Mouse (Mus musculus) cerebellum, adult (tissue): ENCODE results near the gene Dmkn.
"Not testable (repeated sequence)": the region's sequence is repeated elsewhere in the genome, so short reads cannot be mapped to it uniquely, and the experiment has no call there.

ENCODE experiments used
- ATAC-seq: cut with Nextera tagmentation; 2 replicates; pipeline ENCODE4 v1.9.2; 2017; ENCODE audit warnings: mild to moderate bottlenecking, moderate library complexity, mixed read lengths; ENCODE audit not compliant: insufficient number of reproducible peaks, low FRiP score, low TSS enrichment

Dmkn gene

DNA sequence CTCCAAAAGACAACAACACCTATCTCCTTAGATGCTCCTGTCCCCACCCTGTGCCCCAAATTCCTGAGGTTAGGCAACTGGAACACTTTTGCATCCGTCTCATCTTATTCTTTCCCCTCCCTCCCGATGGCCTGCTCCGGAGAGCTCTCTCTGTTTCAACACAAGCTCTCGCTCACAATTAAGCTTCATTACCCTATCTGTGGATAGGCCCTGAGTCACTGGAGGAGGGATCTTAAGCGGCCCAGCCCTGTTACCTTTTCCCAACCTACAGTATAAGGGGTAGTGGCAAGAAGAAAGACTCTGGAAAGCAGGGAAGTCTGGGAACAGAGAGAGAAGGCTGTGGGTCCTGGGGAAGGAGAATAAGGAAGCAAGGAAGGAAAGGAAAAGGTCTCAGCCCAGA, at the start of gene Dmkn:
Gene Dmkn, plus strand, starts transcription at position 301 of the 400 bp plus-strand sequence.
- no peak for ATAC-seq

DNA sequence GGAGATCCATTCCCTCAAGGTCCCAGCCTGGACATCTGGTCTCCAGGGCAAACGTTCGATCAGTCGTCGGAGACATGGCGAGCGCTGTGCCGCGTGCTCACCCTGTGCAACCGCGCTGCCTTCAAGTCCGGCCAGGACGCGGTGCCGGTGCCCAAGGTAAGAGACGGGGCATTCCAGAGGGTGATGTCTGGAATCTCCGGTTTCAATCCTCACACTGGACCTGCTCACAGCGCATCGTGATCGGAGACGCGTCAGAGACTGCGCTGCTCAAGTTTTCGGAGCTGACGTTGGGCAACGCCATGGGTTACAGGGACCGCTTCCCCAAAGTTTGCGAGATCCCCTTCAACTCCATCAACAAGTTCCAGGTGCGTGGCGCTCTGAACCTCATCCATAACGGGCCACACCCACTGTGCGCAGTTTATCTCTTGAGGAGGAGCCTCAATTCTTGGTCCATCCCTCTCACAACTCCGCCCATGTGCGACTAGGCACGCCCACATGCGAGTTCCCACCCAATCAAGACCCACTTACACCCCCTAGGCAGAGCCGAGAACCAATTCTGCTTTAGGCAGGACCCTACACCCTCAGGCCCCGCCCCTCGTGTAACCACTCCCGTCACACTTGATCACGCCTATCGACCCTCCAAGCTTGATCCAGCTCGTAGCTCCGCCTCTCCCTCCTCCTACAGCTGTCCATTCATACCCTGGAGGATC, 46.4 kb upstream of the Dmkn start:
- ATAC-seq = no peak

DNA sequence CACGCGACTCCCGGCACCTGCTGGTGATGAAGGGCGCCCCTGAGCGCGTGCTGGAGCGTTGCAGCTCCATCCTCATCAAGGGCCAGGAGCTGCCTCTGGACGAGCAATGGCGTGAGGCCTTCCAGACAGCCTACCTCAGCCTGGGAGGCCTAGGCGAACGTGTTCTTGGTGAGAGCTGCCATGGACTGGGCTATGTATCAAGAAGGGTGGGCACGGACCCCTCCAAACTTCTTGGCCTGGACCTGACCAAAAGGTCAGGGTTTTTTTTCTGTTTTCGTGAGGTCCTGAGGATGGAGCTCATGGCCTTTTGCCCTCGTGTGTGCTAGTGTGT, 45.9 kb upstream of the Dmkn start:
- no peak for ATAC-seq

DNA sequence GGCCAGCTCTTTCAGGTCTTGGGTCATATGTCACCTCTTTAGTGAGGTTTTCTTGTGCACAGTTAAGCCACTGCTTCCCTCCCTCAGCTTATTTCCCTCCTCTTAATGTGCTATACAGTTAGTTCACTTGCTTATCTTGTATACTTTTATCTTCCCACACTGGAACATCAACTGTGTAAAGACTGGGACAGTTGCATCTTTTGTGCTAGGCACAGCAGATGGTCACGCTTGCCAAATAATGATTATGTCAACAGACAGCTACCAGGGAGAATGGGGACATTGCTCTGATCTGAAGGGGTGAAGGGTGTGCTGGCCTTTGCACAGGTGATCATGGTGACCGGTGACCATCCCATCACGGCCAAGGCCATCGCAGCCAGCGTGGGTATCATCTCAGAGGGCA, 43.9 kb upstream of the Dmkn start:
- no peak for ATAC-seq

DNA sequence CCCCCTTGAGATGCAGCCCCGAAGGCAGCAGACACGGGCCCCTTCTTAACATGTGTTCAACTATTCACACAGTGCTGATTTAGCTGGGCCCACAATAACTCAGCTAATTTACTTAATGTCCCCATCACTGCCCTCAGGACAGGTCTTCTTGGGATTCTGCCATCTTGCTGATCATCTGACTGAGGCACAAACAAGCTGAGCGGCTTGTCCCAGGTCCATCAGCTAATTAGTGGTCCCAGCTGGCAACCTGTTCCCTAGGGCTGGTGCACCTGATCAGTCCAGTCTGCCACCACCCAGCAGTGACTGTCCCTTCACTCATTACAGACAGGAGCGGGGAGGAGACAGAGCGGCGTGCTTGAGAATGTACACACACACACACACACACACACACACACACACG, 42.3 kb upstream of the Dmkn start:
- ATAC-seq = no peak

DNA sequence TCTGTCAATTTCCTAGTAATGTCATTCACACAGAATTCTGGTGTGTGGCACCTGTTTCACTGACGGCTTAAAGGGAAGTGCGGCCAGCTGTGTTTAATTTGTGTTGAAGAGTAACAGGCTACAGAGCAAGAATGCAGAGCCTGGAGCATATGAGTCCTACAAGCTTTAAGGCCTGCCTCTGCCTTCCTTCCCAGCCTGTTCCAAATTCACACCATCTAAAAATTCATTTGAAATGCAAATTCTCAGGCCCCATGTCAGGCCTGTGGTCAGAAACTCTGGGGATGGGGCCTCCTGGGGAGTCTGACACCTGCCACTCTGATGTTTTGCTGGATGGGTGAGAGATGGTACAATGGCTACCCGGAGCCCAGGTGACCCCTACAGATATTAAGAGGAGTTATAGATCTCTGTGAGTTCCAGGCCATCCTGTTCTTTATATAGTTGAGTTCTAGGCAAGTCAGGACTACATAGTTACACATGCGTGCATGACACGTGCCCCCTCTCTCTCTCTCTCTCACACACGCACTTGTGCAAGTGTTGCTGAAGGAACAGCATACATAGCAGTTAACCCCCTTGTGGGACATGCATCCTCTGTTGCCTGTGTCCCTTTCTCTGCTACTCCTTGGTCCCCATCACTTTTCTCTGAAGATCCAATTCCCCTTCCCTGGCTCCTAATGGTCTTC, 40.1 kb upstream of the Dmkn start:
- no peak for ATAC-seq

DNA sequence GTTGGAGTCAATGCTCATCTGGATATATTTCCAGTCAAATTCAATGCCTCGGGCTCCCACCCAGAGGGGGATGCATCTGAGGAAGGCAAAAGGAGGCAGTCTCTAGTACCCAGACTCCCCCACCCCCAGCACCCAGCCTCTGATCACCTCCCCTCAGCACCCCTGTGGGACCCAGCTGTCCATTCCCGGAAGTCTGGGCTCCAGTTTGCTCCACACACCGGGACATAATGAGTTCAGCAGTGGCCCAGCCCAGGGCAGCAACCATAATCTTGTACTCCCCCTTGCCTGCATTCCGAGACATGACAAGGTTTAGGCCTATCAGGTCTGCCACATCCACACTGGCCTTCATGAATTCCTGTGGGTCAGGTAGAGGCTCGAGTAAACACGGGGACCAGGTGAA, 35.3 kb upstream of the Dmkn start:
- ATAC-seq = no peak

DNA sequence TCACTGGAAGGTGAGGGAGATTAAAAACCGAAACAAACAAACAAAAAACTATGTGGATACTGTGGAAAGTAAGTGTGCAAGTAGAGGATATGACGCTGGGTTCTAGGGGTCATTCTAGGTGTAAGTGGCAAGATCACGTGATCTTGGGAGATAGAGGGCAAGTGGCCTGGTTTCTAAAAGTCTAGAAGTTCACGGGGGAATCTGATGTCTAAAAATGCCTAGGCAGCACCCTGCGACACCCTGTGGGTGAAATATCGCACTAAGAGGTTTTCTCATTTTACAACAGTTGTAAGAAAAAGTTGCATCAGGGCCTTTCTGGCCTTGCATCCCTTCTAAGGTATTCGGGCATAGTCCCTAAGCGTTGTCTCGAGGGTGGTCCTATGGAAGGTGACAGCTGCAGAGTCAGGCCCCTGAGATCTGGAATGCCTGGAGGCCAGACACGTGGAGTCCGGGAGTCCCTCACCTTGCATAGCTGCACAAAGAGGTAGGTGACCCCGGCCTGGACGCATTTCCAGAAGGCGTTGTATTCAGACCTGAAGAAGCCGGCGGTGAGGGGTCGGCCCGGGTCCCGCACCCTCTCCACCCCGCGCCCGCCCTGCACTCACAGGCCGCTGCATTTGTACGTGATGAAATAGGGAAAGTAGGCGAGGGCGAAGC, 34.7 kb upstream of the Dmkn start:
- ATAC-seq = peak; percentile 34; the same call in 1 of the 2 replicates

DNA sequence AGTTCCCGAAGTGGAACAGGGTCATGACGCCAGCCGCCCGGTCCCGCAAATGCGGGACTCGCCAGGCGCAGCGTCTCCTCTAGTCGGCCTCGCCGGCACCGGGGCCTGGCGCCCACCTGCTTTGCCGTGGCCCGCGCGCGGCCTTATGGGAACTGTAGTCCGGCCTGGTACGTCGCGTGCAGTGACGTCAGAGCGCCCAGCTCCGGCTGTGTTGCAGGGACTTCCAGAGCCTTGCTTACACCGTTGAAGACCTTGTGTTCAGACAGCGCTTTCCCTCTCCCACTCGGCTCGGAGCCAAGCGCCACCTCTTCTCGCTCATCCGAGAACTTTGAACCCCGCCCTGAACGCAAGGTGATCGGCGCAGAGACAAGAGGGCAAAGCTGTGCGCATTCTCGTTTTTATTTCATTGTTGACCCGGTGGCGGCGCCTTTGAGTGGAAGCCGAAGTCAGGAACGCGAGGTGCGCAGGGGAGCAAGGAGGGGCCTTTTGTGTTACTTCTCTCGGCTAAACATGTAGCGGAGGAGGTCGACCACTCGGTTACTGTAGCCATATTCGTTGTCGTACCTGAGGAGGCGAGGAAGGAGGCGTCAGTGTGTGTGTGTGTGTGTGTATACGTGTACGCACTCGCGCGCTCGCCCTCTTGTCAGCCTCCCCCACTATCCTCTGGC, 34.0 kb upstream of the Dmkn start, which contains the start of gene Tmem147:
Gene Tmem147, minus strand, starts transcription at position 145 of the 668 bp plus-strand sequence.
- peak; percentile 92 for ATAC-seq

DNA sequence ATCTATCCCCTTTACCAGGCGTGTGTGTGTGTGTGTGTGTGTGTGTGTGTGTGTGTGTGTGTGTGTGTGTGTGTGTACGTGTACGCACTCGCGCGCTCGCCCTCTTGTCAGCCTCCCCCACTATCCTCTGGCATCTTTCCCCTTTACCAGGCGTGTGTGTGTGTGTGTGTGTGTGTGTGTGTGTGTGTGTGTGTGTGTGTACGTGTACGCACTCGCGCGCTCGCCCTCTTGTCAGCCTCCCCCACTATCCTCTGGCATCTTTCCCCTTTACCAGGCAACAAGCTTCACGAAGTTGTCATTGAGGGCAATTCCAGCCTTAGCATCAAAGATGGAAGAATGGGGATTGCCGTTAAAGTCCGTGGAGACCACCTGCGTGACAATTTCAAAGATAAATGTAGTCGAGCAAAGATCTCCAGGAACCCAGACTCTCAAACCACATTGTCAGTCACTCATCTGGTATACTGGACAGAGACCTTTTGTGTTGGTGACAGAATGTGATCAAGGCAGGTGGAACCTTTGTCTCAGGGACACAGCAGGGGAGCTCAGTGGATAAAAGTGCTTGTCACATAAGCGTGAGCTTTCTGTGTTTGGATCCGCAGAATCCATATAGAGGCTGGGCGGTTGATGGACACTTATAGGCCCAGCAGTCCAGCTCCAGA, 33.4 kb upstream of the Dmkn start:
- ATAC-seq = not testable (repeated sequence)

DNA sequence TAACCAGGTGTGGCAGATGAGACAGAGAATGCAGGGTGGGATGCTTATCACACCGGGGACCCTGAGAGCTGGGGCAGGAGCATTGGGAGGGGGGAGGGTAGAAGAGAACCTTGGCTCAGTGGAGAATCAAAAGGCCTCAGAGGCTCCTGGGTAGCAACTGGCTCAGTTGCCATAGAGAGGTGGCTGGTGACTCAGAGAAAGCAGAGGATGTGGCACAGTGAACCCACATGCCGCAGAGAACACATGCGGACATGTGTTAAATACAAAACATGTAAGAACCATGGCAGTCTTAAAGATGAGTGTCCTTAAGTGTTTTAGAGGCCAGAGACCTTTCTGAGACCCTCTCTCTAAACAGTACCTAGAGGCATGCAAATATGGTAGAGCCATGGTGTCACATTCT, 27.3 kb upstream of the Dmkn start:
- no peak for ATAC-seq

DNA sequence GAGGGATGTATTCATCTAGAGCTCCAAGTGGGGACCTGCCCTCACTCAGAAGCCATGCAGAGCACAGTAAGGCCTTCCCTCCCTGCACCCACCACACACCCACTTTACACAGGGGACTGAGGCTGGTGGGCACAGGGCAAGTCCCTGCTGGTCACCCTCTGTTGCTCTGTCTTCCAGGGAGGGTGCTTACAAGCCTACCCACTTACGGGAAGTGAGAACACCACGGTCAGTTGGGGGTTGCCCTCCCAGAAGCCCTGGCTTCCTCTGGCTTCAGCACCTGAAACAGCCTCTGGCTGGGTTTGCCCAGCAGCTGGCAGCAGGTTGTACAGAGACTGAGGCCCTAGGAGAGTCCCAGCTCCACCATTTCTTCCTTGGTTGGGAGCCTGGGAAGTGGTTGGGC, 21.0 kb upstream of the Dmkn start:
- not testable (repeated sequence) for ATAC-seq

DNA sequence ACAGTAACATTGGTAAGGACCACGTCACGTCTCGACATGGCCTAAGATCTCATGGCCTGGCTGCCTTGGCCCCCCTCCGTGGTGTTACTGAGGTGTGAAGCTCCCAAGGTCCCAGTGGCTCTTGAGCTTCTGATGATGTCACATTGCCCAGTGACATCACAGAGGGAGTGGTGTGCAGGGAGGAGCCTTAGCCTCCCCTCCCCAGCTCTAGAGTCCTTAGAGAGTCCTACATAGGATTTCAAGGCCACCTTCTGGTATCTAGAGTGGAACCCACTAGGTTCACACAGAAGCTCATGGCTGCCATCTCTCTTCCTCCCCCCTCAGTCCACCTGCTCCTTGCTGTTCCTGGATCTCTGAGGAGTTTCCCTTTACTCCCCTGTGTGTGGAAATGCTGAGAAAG, 19.9 kb upstream of the Dmkn start, which contains the start of gene Gapdhs:
Gene Gapdhs, minus strand, starts transcription at position 65 of the 400 bp plus-strand sequence.
- not testable (repeated sequence) for ATAC-seq

DNA sequence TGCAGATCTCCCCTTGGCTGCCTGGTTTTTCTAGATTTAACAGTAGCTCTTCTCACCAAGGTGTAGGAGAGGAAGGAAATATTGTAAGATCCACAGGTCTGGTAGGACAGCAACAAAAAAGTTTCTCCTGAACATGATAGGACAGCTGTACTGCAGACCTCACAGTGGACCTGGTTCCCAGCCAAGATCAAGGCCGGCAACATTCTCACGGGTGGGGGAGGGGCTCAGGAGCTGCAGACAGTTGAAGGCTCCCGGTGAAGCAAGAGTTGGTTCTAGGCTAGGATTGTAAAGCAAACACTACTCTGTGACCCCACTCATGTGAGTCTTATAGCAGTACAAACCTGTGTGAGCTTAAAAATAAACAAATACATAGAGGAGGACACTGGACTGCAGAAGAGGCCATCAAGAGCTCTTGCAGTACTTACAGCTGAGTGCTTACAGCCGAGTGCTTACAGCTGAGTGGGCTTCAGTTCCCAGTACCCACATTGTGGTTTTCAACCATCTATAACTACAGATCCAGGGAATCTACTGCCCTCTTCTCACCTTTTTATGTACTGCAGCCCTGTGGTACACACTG, 19.4 kb upstream of the Dmkn start:
- no peak for ATAC-seq

DNA sequence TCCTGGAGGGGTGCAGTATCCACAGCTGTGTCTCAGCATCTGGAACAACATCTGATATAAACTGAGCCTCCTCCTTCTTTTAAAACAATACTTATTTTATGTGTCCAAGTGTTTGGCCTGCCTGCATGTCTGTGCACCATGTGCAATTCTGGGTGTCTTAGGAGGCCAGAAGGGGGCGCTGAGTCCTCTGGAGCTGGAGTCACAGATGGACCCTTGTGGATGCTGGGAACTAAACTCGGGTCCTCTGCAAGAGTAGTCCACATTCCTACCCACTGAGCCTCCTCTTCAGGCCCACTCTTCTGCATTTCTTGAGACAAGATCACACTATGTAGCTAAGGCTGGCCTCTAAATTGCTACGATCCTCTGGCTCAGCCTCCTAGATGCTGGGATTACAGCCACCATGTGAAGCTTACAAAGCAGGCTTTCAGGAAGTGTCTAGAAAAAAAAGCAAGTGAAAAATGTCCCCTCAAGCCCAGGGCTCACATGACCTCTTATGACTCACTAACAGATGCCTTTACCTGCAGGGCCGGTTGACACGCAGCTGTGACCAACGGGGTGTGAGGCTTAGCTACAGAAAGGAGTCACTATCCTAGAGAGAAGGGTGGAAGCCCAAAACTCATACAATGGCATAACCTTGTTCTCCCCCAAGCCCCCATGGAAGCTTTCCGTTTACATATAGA, 15.9 kb upstream of the Dmkn start:
- no peak for ATAC-seq

DNA sequence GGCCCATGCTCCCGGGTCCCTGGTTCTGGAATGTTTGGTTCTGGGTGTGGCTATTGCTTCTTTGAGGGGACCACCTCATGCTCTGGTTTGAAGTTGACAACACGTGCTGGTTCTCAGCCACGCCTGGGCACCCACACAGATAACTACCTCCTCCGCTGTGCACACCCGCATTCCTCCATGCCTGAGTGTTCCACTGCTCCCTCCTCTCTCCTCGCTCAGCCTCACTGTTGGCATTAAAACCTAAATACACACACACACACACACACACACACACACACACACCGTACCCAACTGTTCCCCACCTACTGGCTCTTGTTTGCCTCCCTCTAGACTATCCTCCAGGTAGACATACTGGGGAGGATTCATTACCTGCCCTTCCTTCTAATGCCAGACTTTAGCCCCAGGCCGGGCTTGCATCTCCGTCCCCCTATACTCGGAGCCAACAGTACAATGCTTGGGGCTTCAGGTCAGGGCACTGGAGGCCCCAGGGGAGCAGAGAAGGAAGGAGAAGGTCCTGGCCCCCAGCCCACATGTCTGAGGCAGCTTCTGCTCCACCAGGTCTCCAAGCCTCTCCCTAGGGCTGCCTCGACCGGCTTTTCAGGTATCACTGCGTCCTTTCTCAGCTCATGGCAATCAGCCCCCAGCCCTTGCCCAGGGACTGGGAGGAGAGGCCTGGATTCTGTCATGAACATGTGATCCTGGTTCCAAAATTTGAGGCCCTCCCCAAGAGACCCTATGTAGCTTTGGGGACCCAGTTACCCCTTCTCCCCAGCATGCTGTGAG, 13.5 kb upstream of the Dmkn start:
- no peak for ATAC-seq

DNA sequence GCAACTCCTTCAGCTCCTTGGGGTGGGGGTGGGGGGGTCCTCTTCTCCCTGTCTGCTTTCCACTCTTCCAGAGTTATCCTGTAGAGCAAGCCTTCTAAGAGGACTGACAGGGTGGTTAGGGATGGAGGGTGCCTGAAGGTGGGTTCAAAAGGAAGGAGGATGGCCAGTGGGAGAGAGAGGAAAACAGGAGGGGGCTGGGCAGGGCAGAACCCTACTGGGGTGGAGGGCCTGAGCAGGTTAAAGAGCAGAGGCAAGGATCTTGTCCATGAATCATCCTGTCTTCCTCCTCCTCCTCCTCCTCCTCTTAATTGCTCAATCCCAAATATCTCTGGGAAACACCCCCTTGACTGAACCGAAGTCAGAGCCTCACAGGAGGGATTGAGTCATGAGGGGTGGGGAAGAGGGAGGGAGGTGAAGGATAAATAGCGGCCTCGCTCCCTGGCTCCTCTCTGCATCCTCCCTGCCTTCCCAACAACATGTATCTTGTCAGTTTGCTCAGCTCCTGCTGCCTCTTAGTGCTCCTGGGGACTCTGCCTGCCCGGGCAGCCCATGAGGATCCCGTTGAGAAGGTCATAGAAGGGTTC, 12.4 kb upstream of the Dmkn start, which contains the start of gene Sbsn:
Gene Sbsn, plus strand, starts transcription at position 386 of the 584 bp plus-strand sequence.
- no peak for ATAC-seq

DNA sequence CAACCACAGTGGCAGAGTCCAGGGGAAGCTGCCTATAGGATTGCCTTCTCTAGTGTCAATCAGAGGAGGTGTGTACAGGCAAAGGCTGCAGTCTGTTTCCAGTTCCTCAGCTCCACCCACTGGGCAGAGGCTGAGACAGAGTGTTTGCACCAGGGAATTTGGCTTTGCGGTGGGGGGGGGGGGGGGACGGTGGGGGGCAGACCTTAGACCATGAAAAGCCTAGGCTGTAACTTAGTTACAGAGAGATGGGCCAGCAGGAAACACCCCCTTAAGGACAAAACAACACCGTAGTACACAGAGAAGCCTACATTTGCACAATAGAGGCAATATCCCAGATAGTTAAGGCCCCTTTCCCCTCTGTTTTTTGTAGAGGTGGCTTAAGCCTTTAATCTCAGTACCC, 6.6 kb upstream of the Dmkn start:
- no peak for ATAC-seq
